Mouse (Mus musculus) MEL (cell line): Measurements from ENCODE around the gene Map4.

ENCODE experiments used
- CHD2 ChIP-seq: IDR thresholded peaks from 2 replicates; pipeline ENCODE4 v1.6.1; 2011; ENCODE audit warnings: low read length, improper control_type of control experiment
- CTCF ChIP-seq, 3 experiments: IDR thresholded peaks in 2 of 3; conservative IDR thresholded peaks in 1 of 3; 2 replicates each; pipeline ENCODE4 v1.5.1; 2011 to 2012; ENCODE audit warnings: low read length in 3 of 3, low read depth in 2 of 3, mild to moderate bottlenecking in 2 of 3, improper control_type of control experiment in 1 of 3, inconsistent platforms in 1 of 3, mixed read lengths in 1 of 3, moderate library complexity in 1 of 3; ENCODE audit not compliant: control insufficient read depth in 1 of 3, insufficient read depth in 1 of 3, poor library complexity in 1 of 3, severe bottlenecking in 1 of 3
- ETS1 ChIP-seq: IDR thresholded peaks from 2 replicates; pipeline ENCODE4 v1.6.1; 2012; ENCODE audit warnings: low read depth, mild to moderate bottlenecking, inconsistent platforms, low read length, improper control_type of control experiment, moderate library complexity
- HCFC1 ChIP-seq: IDR thresholded peaks from 2 replicates; pipeline ENCODE4 v1.6.1; 2012; ENCODE audit warnings: low read depth, mild to moderate bottlenecking, inconsistent platforms, low read length, improper control_type of control experiment, moderate library complexity
- JUND ChIP-seq: IDR thresholded peaks from 2 replicates; pipeline ENCODE4 v1.6.1; 2011; ENCODE audit warnings: low read depth, mild to moderate bottlenecking, improper control_type of control experiment, low read length
- KAT2A ChIP-seq: conservative IDR thresholded peaks from 2 replicates; pipeline ENCODE4 v1.6.1; 2012; ENCODE audit warnings: low read depth, low read length, improper control_type of control experiment, inconsistent platforms
- MYB ChIP-seq: IDR thresholded peaks from 2 replicates; pipeline ENCODE4 v1.6.1; 2011; ENCODE audit warnings: mild to moderate bottlenecking, low read depth, low read length, improper control_type of control experiment
- POLR2A ChIP-seq, 2 experiments: IDR thresholded peaks; 2 replicates each; pipeline ENCODE4 v1.6.1; 2011 to 2012; ENCODE audit warnings: low read length in 2 of 2, mild to moderate bottlenecking in 2 of 2, control low read depth in 1 of 2, improper control_type of control experiment in 1 of 2, low read depth in 1 of 2, moderate library complexity in 1 of 2; ENCODE audit not compliant: control insufficient read depth in 1 of 2, insufficient read depth in 1 of 2, poor library complexity in 1 of 2
- POLR2AphosphoS5 ChIP-seq: IDR thresholded peaks from 2 replicates; pipeline ENCODE4 v1.6.1; 2012; ENCODE audit warnings: low read depth, borderline replicate concordance, mild to moderate bottlenecking, inconsistent platforms, low read length, moderate library complexity, mixed read lengths
- RAD21 ChIP-seq: IDR thresholded peaks from 2 replicates; pipeline ENCODE4 v1.6.1; 2011; ENCODE audit warnings: mild to moderate bottlenecking, low read depth, low read length, improper control_type of control experiment
- RCOR1 ChIP-seq: IDR thresholded peaks from 2 replicates; pipeline ENCODE4 v1.6.1; 2012; ENCODE audit warnings: low read depth, mild to moderate bottlenecking, inconsistent platforms, low read length, improper control_type of control experiment
- TAL1 ChIP-seq: IDR thresholded peaks from 2 replicates; pipeline ENCODE4 v1.6.1; 2012; ENCODE audit warnings: mild to moderate bottlenecking, inconsistent platforms, low read length, moderate library complexity, mixed read lengths
- USF1 ChIP-seq: IDR thresholded peaks from 2 replicates; pipeline ENCODE4 v1.6.1; 2014; ENCODE audit warnings: low read depth, mild to moderate bottlenecking, inconsistent platforms, low read length, improper control_type of control experiment, moderate library complexity

DNA sequence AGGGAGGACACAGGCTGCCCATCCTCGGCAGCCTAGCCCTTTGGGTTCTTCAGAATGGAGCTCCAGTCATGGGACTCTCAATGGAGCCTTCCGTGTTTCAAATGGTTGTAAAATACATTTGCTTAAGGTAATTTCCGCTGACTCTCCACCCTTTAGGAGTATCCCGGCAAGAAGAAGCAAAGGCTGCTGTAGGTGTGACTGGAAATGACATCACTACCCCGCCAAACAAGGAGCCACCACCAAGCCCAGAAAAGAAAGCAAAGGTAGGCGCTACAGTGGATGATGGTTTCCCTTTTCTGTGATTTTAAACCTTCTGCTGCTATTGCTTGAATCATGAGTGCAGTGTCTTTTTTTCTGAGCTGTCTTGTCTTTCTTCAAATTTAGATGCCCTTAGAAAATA, 131.6 kb downstream of the Map4 start:
- TF ChIP-seq HCFC1 (no peak), CHD2 (no peak), CTCF (IDR thresholded peaks at IDR 0.05 in 2 of 3, conservative IDR thresholded peaks at IDR 0.05 in 1 of 3; ENCODE audit: control insufficient read depth in 1 of 3, insufficient read depth in 1 of 3, low read depth in 2 of 3, low read length in 3 of 3, poor library complexity in 1 of 3, severe bottlenecking in 1 of 3) (no peak), JUND (no peak), USF1 (no peak), MYB (no peak), POLR2A (IDR thresholded peaks at IDR 0.05; ENCODE audit: control insufficient read depth in 1 of 2, insufficient read depth in 1 of 2, low read depth in 1 of 2, low read length in 2 of 2, poor library complexity in 1 of 2) (no peak), KAT2A (no peak), RAD21 (no peak), TAL1 (no peak), RCOR1 (no peak), ETS1 (no peak), POLR2AphosphoS5 (no peak)
